Mouse (Mus musculus) E14TG2a.4 (cell line): Measurements from ENCODE around the gene Dlg4.

Source experiments
- H3K27me3 ChIP-seq: 2 replicates; pipeline ENCODE4 v1.6.1; 2014; ENCODE audit warnings: low read length, control low read depth; ENCODE audit not compliant: insufficient read depth
- H3K36me3 ChIP-seq: 2 replicates; pipeline ENCODE4 v1.6.1; 2014; ENCODE audit warnings: low read length, control low read depth; ENCODE audit not compliant: insufficient read depth
- H3K4me1 ChIP-seq: replicated peaks from 2 replicates; pipeline ENCODE4 v1.6.1; 2014; ENCODE audit warnings: low read depth, low read length, control low read depth
- H3K4me3 ChIP-seq: replicated peaks from 2 replicates; pipeline ENCODE4 v1.5.1; 2014; ENCODE audit warnings: mild to moderate bottlenecking, low read length
- H3K9me3 ChIP-seq: 2 replicates; pipeline ENCODE4 v1.6.1; 2014; ENCODE audit warnings: low read length, control low read depth
- CTCF ChIP-seq: conservative IDR thresholded peaks from 2 replicates; pipeline ENCODE4 v1.5.1; 2014; ENCODE audit warnings: low read length
- NANOG ChIP-seq: IDR thresholded peaks from 2 replicates; pipeline ENCODE4 v1.6.1; 2014; ENCODE audit warnings: borderline replicate concordance, low read length, mixed read lengths
- POU5F1 ChIP-seq: IDR thresholded peaks from 2 replicates; pipeline ENCODE4 v1.6.1; 2014; ENCODE audit warnings: low read length, borderline replicate concordance

Gene Dlg4

DNA sequence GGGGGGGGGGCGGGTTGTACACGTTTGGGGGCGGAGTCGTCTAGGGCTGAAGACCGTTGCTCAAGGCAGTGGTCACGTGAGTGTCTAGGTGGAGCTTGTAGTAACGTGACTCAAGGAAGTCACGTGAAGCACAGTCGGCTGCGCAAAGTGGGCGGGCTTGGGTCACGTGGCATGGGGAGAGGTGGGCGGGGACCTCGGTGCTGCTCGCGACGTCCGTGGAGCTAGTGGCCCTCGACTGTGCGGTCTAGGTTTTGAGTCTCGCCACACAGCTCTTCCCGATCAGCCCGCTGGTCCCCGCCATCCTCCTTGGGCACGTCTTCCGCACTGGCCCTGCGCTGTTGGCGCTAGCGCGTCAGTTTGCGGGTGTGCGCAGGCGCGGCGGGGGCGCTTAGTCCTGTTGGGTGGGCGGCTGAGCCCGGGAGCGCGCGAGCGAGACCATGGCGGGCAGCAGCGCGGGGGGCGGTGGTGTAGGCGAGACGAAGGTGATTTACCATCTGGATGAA, 16.3 kb upstream of the Dlg4 start, which contains the start of gene Dvl2:
Dvl2 (plus strand) TSS at position 200 of the 503 bp plus-strand sequence.
- peak within 1 kb of the TSS; percentile 94 for H3K4me3 ChIP-seq
- TF ChIP-seq CTCF = no peak
- TF ChIP-seq NANOG = no peak
- TF ChIP-seq POU5F1 = no peak
- H3K9me3 ChIP-seq = no peaks in the 10 kb centered on the region
- peaks cover 73% of the 10 kb centered on the region for H3K4me1 ChIP-seq
- no peaks in the 10 kb centered on the region for H3K27me3 ChIP-seq
- peaks cover 65% of the 10 kb centered on the region for H3K36me3 ChIP-seq

DNA sequence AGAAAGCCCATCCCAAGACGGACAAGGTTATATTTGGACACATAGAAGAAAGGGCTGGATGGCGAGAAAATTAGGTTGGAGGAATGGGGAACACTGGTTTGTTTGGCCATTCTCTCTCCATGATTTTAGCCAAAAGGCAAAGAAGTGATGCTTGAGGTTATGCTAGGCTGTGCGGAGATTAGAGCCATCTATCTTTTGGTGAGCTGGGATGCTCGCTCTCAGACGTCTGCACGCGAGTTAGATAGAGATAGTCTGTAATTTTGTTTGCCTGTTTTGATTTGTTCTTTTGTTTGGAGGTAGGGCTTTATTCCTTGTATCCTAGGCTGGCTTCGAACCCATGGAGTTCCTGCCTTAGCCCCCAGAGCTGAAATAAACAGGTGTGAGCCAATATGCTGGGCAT, 15.6 kb upstream of the Dlg4 start:
- H3K4me1 ChIP-seq = peaks cover 79% of the 10 kb centered on the region
- TF ChIP-seq NANOG = no peak
- no peak for TF ChIP-seq CTCF
- TF ChIP-seq POU5F1 = no peak
- H3K4me3 ChIP-seq = peak overlapping the region; percentile 94
- no peaks in the 10 kb centered on the region for H3K9me3 ChIP-seq
- H3K36me3 ChIP-seq = peaks cover 70% of the 10 kb centered on the region
- H3K27me3 ChIP-seq = no peaks in the 10 kb centered on the region

DNA sequence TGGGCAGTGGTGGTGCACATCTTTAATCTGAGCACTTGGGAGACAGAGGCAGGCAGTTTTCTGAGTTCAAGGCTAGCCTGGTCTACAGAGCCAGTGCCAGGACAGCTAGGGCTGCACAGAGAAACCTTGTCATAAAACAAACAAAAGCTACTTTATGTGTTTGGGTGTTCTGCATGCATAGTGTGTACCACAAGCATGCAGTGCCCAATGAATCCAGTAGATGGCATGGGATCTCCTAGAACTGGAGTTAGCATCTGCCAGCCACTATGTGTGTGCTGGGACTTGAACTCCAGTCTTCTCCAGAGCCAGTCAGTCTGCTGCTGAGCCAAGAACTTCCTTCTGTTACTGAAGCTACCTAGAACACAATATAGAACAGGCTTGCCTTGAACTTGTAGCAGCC, 14.9 kb upstream of the Dlg4 start:
- Histone ChIP-seq H3K4me3 (peak overlapping the region; percentile 94), H3K27me3 (no peaks in the 10 kb centered on the region), H3K36me3 (peaks cover 77% of the 10 kb centered on the region), H3K9me3 (no peaks in the 10 kb centered on the region), H3K4me1 (peaks cover 86% of the 10 kb centered on the region)
- TF ChIP-seq CTCF = peak; percentile 83
- no peak for TF ChIP-seq POU5F1

DNA sequence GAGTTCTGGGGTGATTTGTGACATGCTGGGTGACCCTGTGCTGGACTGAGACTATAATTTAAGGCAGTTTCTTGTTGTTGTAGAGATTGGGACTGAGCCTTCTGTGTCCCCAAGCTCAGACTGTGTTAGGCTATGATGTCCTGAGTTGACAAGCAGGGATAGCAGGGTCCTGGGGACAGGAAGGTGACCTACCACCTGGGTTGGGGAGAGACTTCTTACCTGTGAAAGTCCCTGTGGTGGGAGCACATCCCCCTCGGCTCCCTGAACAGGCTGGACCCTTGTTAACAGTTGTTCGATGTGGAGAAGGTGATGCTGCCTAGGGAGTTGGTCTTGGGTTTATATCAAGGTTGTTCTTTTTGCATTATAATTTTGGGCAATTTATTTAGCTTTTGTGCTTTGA, 14.3 kb upstream of the Dlg4 start:
- Histone ChIP-seq H3K4me1 (peaks cover 91% of the 10 kb centered on the region), H3K36me3 (peaks cover 82% of the 10 kb centered on the region), H3K27me3 (no peaks in the 10 kb centered on the region), H3K9me3 (no peaks in the 10 kb centered on the region), H3K4me3 (peak overlapping the region; percentile 94)
- TF ChIP-seq CTCF (no peak), POU5F1 (no peak), NANOG (no peak)

DNA sequence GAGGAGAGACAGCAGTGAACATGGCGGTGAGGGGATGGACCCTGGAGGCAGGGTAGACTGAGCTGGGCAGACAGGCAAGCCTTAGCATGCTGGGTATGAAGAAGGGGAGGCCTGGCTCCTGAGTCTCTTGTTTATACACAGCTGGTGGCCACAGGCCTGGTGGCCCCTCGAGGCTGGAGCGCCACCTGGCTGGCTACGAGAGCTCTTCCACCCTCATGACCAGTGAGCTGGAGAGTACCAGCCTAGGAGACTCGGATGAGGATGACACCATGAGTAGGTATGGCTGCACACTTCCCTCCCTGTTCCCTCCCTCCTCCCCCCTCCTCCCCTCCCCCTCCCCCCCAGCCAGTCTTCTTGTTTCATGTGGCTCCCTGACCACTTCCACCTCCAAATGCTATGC, 11.2 kb upstream of the Dlg4 start:
- H3K4me3 ChIP-seq = no peak overlapping the region; the same call in 1 of the 2 replicates
- H3K27me3 ChIP-seq = no peaks in the 10 kb centered on the region
- TF ChIP-seq POU5F1 (no peak), CTCF (0 out of 2 replicates have a peak, but pooled peaks have one; percentile 8)
- no peaks in the 10 kb centered on the region for H3K9me3 ChIP-seq
- peaks cover 86% of the 10 kb centered on the region for H3K36me3 ChIP-seq
- H3K4me1 ChIP-seq = peaks cover 92% of the 10 kb centered on the region

DNA sequence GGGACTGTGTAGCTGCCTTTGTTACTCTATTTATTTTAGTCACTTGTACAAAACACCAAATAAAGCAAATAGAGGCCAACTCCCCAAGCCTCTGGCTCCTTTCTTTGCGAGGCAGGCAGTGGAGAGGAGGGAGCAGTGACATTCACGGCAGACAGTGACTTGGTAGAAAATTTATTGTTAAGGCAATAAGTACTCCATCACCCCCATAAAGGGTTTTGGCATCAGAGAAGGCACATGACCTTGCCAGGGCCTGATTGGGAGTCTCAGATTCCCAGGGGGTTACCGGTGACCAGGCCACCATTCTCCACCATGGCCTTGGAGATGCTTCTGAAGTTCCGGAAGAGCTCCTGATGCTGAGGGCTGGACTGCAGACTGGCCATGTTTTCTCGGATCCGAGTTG, 6.7 kb upstream of the Dlg4 start:
- Histone ChIP-seq H3K27me3 (no peaks in the 10 kb centered on the region), H3K9me3 (no peaks in the 10 kb centered on the region), H3K4me3 (no peak overlapping the region), H3K36me3 (peaks cover 92% of the 10 kb centered on the region), H3K4me1 (peaks cover 95% of the 10 kb centered on the region)
- TF ChIP-seq POU5F1 (no peak), NANOG (no peak), CTCF (no peak)

DNA sequence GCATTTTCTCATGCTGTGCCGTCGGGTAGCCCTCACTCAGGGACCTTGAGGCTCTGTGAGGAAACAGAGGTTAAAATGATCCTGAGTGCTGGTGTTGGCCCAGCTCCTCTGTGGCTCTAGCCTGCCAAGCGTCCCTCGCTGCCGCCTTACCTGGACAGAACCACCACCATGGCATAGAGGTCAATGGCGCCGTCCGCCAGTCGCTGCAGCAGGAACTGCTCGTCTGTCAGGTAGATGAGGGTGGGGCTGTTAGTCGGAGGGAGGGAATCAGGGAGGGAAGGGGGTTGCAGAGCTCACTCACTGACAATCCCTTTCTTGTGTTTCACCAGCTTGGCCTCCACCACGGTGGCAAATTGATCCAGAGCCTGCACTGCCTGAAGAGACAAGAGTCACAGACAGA, 6.2 kb upstream of the Dlg4 start:
- no peak overlapping the region for H3K4me3 ChIP-seq
- H3K4me1 ChIP-seq = peaks cover 94% of the 10 kb centered on the region
- TF ChIP-seq NANOG (no peak), CTCF (no peak)
- no peaks in the 10 kb centered on the region for H3K9me3 ChIP-seq
- peaks cover 87% of the 10 kb centered on the region for H3K36me3 ChIP-seq
- H3K27me3 ChIP-seq = no peaks in the 10 kb centered on the region

DNA sequence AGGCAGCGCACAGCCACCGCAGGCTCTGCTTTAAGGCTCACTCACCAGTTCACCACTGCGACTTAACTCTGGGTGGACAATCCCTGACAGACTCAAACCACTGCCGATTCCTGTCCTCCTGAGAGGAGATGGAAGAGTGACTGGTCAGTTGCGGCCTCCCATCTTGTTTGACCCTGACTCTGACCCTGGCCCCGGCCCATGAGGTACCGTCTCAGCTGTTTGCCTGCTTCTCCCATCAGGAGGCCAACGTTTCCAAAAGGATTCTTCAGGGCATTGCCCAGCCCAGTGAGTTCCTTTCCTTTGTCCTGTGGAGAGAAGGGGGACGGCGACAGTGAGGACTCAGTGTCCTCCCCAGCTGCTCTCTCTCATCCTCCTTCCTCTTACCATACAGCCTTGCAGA, 5.8 kb upstream of the Dlg4 start:
- Histone ChIP-seq H3K36me3 (peaks cover 85% of the 10 kb centered on the region), H3K4me3 (no peak overlapping the region), H3K9me3 (no peaks in the 10 kb centered on the region), H3K4me1 (peaks cover 93% of the 10 kb centered on the region), H3K27me3 (no peaks in the 10 kb centered on the region)
- no peak for TF ChIP-seq CTCF
- TF ChIP-seq POU5F1 = no peak
- TF ChIP-seq NANOG = no peak

DNA sequence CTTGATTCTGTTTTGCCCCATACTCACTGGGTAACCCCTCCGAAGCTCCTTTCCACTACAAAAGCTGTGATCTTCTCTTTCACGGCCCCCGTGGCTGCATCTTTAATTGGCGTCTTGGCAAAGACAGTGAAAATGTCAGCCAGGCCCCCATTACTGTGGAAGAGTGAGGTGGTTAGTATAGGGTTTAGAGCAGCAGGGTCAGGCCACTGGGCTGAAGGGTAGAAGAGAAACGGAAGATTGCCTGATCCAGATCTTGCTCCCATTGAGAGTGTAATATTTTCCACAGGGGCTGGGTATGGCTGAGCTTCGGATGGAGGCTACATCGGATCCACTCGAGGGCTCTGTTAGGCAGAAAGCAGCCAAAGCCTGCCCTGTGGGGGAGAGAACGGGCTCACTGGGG, 3.8 kb upstream of the Dlg4 start:
- Histone ChIP-seq H3K36me3 (peaks cover 65% of the 10 kb centered on the region), H3K9me3 (no peaks in the 10 kb centered on the region), H3K4me3 (no peak overlapping the region), H3K4me1 (peaks cover 80% of the 10 kb centered on the region), H3K27me3 (peaks cover 5% of the 10 kb centered on the region; the same call in 1 of the 2 replicates)
- no peak for TF ChIP-seq POU5F1
- TF ChIP-seq CTCF = no peak
